Mouse (Mus musculus): ENCODE measurements at regions not wholly inside any gene's neighbourhood (a gene's known extent, or its start where the extent isn't known, plus 50 kb on each side); places are given as distances from the start of the nearest gene placed in this dataset.

- no peak for TF ChIP-seq CTCF (IDR thresholded peaks at IDR 0.05; ENCODE audit: insufficient read depth, low read depth, low read length)
- TF ChIP-seq POLR2A (IDR thresholded peaks at IDR 0.05; ENCODE audit: insufficient read depth, low read depth, low read length): no peak
These were observed 240.7 kb upstream of the Pitrm1 start for GRCm38 (mm10) chr13:6306989-6307917.
